Mouse (Mus musculus): ENCODE results near the gene Pld6.

DNA sequence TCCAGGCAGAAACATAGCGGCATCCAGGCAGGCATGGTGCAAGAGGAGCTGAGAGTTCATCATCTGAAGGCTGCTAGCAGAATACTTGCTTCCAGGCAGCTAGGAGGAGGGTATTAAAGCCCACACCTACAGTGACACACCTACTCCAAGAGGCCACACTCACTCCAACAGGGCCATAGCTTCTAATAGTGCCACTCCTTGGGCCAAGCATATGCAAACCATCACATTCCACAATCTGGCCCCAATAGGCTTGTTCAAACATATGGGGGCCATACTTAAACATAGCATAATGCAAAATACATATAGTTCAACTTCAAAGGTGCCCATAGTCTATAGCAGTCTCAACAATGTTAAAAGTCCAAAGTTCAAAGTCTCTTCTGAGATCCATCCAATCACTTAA, 1.9 kb upstream of the Pld6 start:
- TF ChIP-seq CHD1 (IDR thresholded peaks at IDR 0.05; ENCODE audit: low read depth, low read length) (no peak), GABPA (IDR thresholded peaks at IDR 0.05; ENCODE audit: insufficient replicate concordance, low read depth, low read length) (no peak), CHD2 (IDR thresholded peaks at IDR 0.05; ENCODE audit: low read length) (no peak), CTCF (conservative IDR thresholded peaks at IDR 0.05 in 1 of 2, IDR thresholded peaks at IDR 0.05 in 1 of 2; ENCODE audit: low read depth in 2 of 2, low read length in 2 of 2) (no peak), NRF1 (IDR thresholded peaks at IDR 0.05; ENCODE audit: low read depth, low read length) (no peak), POLR2A (IDR thresholded peaks at IDR 0.05; ENCODE audit: low read depth, low read length) (no peak), UBTF (IDR thresholded peaks at IDR 0.05; ENCODE audit: low read depth, low read length) (no peak), MXI1 (IDR thresholded peaks at IDR 0.05; ENCODE audit: low read depth, low read length) (no peak), EP300 (IDR thresholded peaks at IDR 0.05; ENCODE audit: low read length) (no peak), ZNF384 (IDR thresholded peaks at IDR 0.05; ENCODE audit: low read depth, low read length) (no peak)
